Mouse (Mus musculus) cerebellum, adult 2 months (tissue): ENCODE measurements around the gene Madd. TPM values are rescaled to one million over a fixed set of nuclear protein-coding genes. Genes with fewer than 3 reads are reported as not detected.

Experiments
- DNase-seq, 2 experiments: peaks; one replicate each; pipeline ENCODE4 v3.0.0; 2021
- H3K27ac ChIP-seq: fragments of 200-500 bp; 2 replicates; pipeline ENCODE4 v1.5.1; 2012; ENCODE audit warnings: low read length, control low read depth, inconsistent platforms; ENCODE audit not compliant: insufficient read depth
- H3K27me3 ChIP-seq: fragments of 200-500 bp; 2 replicates; pipeline ENCODE4 v1.6.1; 2012; ENCODE audit warnings: inconsistent platforms, mild to moderate bottlenecking, low read length, moderate library complexity; ENCODE audit not compliant: control insufficient read depth, insufficient read depth
- H3K4me1 ChIP-seq: fragments of 200-500 bp; 2 replicates; pipeline ENCODE4 v1.6.1; 2011; ENCODE audit warnings: low read length; ENCODE audit not compliant: control insufficient read depth, insufficient read depth
- H3K4me3 ChIP-seq: fragments of 200-500 bp; replicated peaks from 2 replicates; pipeline ENCODE3; 2011; ENCODE audit warnings: mild to moderate bottlenecking, low read depth, low read length, control low read depth; ENCODE audit not compliant: insufficient read depth
- CTCF ChIP-seq: fragments of 200-500 bp; IDR thresholded peaks from 2 replicates; pipeline ENCODE4 v1.5.1; 2011; ENCODE audit warnings: low read depth, mild to moderate bottlenecking, control low read depth, low read length, moderate library complexity, borderline replicate concordance; ENCODE audit not compliant: insufficient read depth
- POLR2A ChIP-seq: fragments of 200-500 bp; IDR thresholded peaks from 2 replicates; pipeline ENCODE4 v1.6.1; 2011; ENCODE audit warnings: low read length, control low read depth, borderline replicate concordance; ENCODE audit not compliant: insufficient read depth
- WGBS: fragments of 180-500 bp; shearing (Covaris S2); methylation state at CpG from one replicate; pipeline ENCODE4 v1.1.7; 2018; 5-methylcytosine and 5-hydroxymethylcytosine counted together
- polyA plus RNA-seq: library from polyadenylated mRNA; depleted of rRNA; stranded (reverse); fragments of >200 nt; gene quantifications from 2 replicates; pipeline ENCODE4 v1.2.3, GENCODE M21; 2012

Gene Madd
- polyA plus RNA-seq, 1 experiment: 175 TPM

- TF ChIP-seq POLR2A: no peak
- no peak for TF ChIP-seq CTCF
- 59% methylated on average over 3 of the region's 3 CpGs for WGBS
- no peaks in the 10 kb centered on the region for H3K27me3 ChIP-seq
These were observed 30.7 kb downstream of the Madd start for GRCm38 (mm10) chr2:91152885-91153377.

GRCm38 (mm10) chr2:91151331-91151730 is 32.3 kb downstream of the Madd start:
- Histone ChIP-seq H3K27me3 (no peaks in the 10 kb centered on the region), H3K27ac (no peak overlapping the region), H3K4me1 (no peaks in the 10 kb centered on the region), H3K4me3 (no peak overlapping the region)
- no peak for DNase-seq
- TF ChIP-seq POLR2A: no peak
- TF ChIP-seq CTCF: no peak
- 36% methylated on average over 1 of the region's 1 CpGs for WGBS

More at GRCm38 (mm10) chr2:91152885-91153377, 30.7 kb downstream of the Madd start:
- H3K4me3 ChIP-seq: no peak overlapping the region
- DNase-seq: no peak
- H3K4me1 ChIP-seq: no peaks in the 10 kb centered on the region
- H3K27ac ChIP-seq: no peak overlapping the region

GRCm38 (mm10) chr2:91148101-91148500 is 35.5 kb downstream of the Madd start:
- H3K4me3 ChIP-seq: no peak overlapping the region
- H3K4me1 ChIP-seq: no peaks in the 10 kb centered on the region
- H3K27ac ChIP-seq: no peak overlapping the region
- no peaks in the 10 kb centered on the region for H3K27me3 ChIP-seq
- TF ChIP-seq CTCF: no peak
- no peak for DNase-seq

GRCm38 (mm10) chr2:91143401-91143800 is 40.2 kb downstream of the Madd start:
- Histone ChIP-seq H3K27me3 (no peaks in the 10 kb centered on the region), H3K27ac (no peak overlapping the region), H3K4me1 (no peaks in the 10 kb centered on the region), H3K4me3 (no peak overlapping the region)
- TF ChIP-seq POLR2A: no peak
- no peak for DNase-seq
- WGBS: 95% methylated on average over 11 of the region's 11 CpGs

GRCm38 (mm10) chr2:91142920-91143319 is 40.7 kb downstream of the Madd start:
- no peak for DNase-seq
- H3K27ac ChIP-seq: no peak overlapping the region
- WGBS: 65% methylated on average over 6 of the region's 6 CpGs
- H3K4me1 ChIP-seq: peaks cover 5% of the 10 kb centered on the region
- no peak overlapping the region for H3K4me3 ChIP-seq
- H3K27me3 ChIP-seq: no peaks in the 10 kb centered on the region
- TF ChIP-seq POLR2A (no peak), CTCF (no peak)

GRCm38 (mm10) chr2:91139764-91140163 is 43.9 kb downstream of the Madd start:
- H3K27me3 ChIP-seq: no peaks in the 10 kb centered on the region
- no peak overlapping the region for H3K4me3 ChIP-seq
- H3K4me1 ChIP-seq: peaks cover 28% of the 10 kb centered on the region
- 70% methylated on average over 8 of the region's 8 CpGs for WGBS
- no peak for TF ChIP-seq CTCF
- TF ChIP-seq POLR2A: no peak
- DNase-seq: no peak
- H3K27ac ChIP-seq: no peak overlapping the region

GRCm38 (mm10) chr2:91139311-91139710 is 44.3 kb downstream of the Madd start:
- TF ChIP-seq CTCF (no peak), POLR2A (no peak)
- Histone ChIP-seq H3K4me3 (no peak overlapping the region), H3K27me3 (no peaks in the 10 kb centered on the region), H3K4me1 (peaks cover 28% of the 10 kb centered on the region), H3K27ac (no peak overlapping the region)
- WGBS: 72% methylated on average over 5 of the region's 5 CpGs
- DNase-seq: no peak

GRCm38 (mm10) chr2:91137481-91137880 is 46.2 kb downstream of the Madd start:
- Histone ChIP-seq H3K4me3 (no peak overlapping the region), H3K4me1 (peaks cover 28% of the 10 kb centered on the region), H3K27me3 (no peaks in the 10 kb centered on the region), H3K27ac (peak overlapping the region; percentile 26)
- 14% methylated on average over 6 of the region's 6 CpGs for WGBS
- DNase-seq: peak in 1 of 2 experiments; percentile 53
- no peak for TF ChIP-seq CTCF
- no peak for TF ChIP-seq POLR2A
